Mouse (Mus musculus) ES-Bruce4 (cell line): ENCODE measurements around the gene Amd1.

Experiments
- CTCF ChIP-seq: IDR thresholded peaks from one replicate; pipeline ENCODE4 v1.8.1; 2011; ENCODE audit warnings: low read depth, low read length
- POLR2A ChIP-seq: IDR thresholded peaks from one replicate; pipeline ENCODE4 v1.8.1; 2011; ENCODE audit warnings: low read length; ENCODE audit not compliant: insufficient read depth

- TF ChIP-seq POLR2A = no peak
- no peak for TF ChIP-seq CTCF
Measured at GRCm38 (mm10) chr10:40307826-40308583, 6.0 kb upstream of the Amd1 start.
